13 mouse cellular contexts compared by ENCODE assay signal in genomic region chr12:109747201-109747600, GRCm38 (mm10).
DNase-seq lines count a peak whose midpoint lies in the region; ATAC-seq lines count a peak whose summit lies in the region.
"Had no signal": no experiment of that assay in that cellular context is flagged by ENCODE, and none has a peak within 500 bp of the region (broad histone marks: within the 10 kb centered on the region; RNA-seq: fewer than 3 reads in every experiment).

No protein-coding gene starts in this region.

- H3K9me3 ChIP-seq in neural tube, embryonic 15.5 days (replicated peaks) = no peaks in the 10 kb centered on the region
- H3K9me3 ChIP-seq in forebrain, embryonic 15.5 days = no peaks in the 10 kb centered on the region
- no peaks in the 10 kb centered on the region for H3K9me3 ChIP-seq in stomach, embryonic 15.5 days
- H3K9me3 ChIP-seq: intestine, embryonic 15.5 days; liver, embryonic 13.5 days had no signal

- peaks cover 39% of the 10 kb centered on the region for H3K4me1 ChIP-seq in neural tube, embryonic 15.5 days
- H3K4me1 ChIP-seq in forebrain, embryonic 15.5 days = peaks cover 51% of the 10 kb centered on the region
- H3K4me1 ChIP-seq in stomach, embryonic 15.5 days = peaks cover 37% of the 10 kb centered on the region
- H3K4me1 ChIP-seq: liver, embryonic 13.5 days had no signal

- H3K9ac ChIP-seq in neural tube, embryonic 15.5 days (replicated peaks) = no peak overlapping the region
- H3K9ac ChIP-seq in forebrain, embryonic 15.5 days (replicated peaks) = no peak overlapping the region
- no peak overlapping the region for H3K9ac ChIP-seq in stomach, embryonic 15.5 days
- H3K9ac ChIP-seq: intestine, embryonic 15.5 days; liver, embryonic 13.5 days had no signal

- no peaks in the 10 kb centered on the region for H3K27me3 ChIP-seq in neural tube, embryonic 15.5 days (replicated peaks)
- no peaks in the 10 kb centered on the region for H3K27me3 ChIP-seq in forebrain, embryonic 15.5 days
- no peaks in the 10 kb centered on the region for H3K27me3 ChIP-seq in stomach, embryonic 15.5 days (replicated peaks)
- H3K27me3 ChIP-seq: intestine, embryonic 15.5 days; liver, embryonic 13.5 days had no signal

- no peak overlapping the region for H3K4me3 ChIP-seq in neural tube, embryonic 15.5 days (replicated peaks)
- H3K4me3 ChIP-seq in forebrain, embryonic 15.5 days = no peak overlapping the region
- H3K4me3 ChIP-seq in stomach, embryonic 15.5 days (replicated peaks) = no peak overlapping the region
- H3K4me3 ChIP-seq: intestine, embryonic 15.5 days; liver, embryonic 13.5 days had no signal

- peaks cover 24% of the 10 kb centered on the region for H3K36me3 ChIP-seq in neural tube, embryonic 15.5 days
- H3K36me3 ChIP-seq in forebrain, embryonic 15.5 days = peaks cover 10% of the 10 kb centered on the region; the same call in 1 of the 2 replicates
- H3K36me3 ChIP-seq in stomach, embryonic 15.5 days = 0 out of 2 replicates have a peak, but pooled peaks cover 12% of the 10 kb centered on the region

- no peak for ATAC-seq in neural tube, embryonic 15.5 days (ENCODE audit: low FRiP score)
- ATAC-seq in forebrain, embryonic 15.5 days (replicated peaks) = no peak
- no peak for ATAC-seq in stomach, embryonic 15.5 days (ENCODE audit: insufficient read depth, low FRiP score, low read depth)
- ATAC-seq: intestine, embryonic 15.5 days had no signal

- no peak overlapping the region; the same call in 1 of the 2 replicates for H3K27ac ChIP-seq in neural tube, embryonic 15.5 days (replicated peaks)
- H3K27ac ChIP-seq in forebrain, embryonic 15.5 days (replicated peaks) = peak overlapping the region; percentile 65
- H3K27ac ChIP-seq in stomach, embryonic 15.5 days = peak overlapping the region; percentile 65; the same call in 1 of the 2 replicates
- H3K27ac ChIP-seq: liver, embryonic 13.5 days had no signal

- peak; percentile 70 for DNase-seq in heart, adult 11 months
- DNase-seq in heart, postnatal 4 days = no peak
- peak; percentile 18 for DNase-seq in neural tube, embryonic 10.5 days (ENCODE audit: extremely low spot score, low spot score)
- no peak for DNase-seq in MN1 (ENCODE audit: low spot score)
- DNase-seq: adrenal gland, postnatal 14 days; cerebellum, adult 11 months; kidney, postnatal 10 days; liver, embryonic 13.5 days; thymus, postnatal 36 days had no signal

- no peak overlapping the region for H3K4me2 ChIP-seq in neural tube, embryonic 15.5 days
- no peak overlapping the region for H3K4me2 ChIP-seq in forebrain, embryonic 15.5 days (replicated peaks)
- H3K4me2 ChIP-seq in stomach, embryonic 15.5 days = no peak overlapping the region
- H3K4me2 ChIP-seq: intestine, embryonic 15.5 days; liver, embryonic 13.5 days had no signal

- 62% methylated on average over 5 of the region's 5 CpGs for WGBS in neural tube, embryonic 15.5 days
- 86% methylated on average over 5 of the region's 5 CpGs for WGBS in forebrain, embryonic 15.5 days
- WGBS in stomach, embryonic 15.5 days = 57% methylated on average over 5 of the region's 5 CpGs

Comparison
In these comparisons a context has a peak if more than half of its experiments do, and no peak if none do; other contexts are left out.
1. DNase-seq: peak in heart, adult 11 months (single experiment) and neural tube, embryonic 10.5 days (single experiment); none in heart, postnatal 4 days (single experiment) and MN1 (single experiment).